Mouse (Mus musculus) heart, postnatal 0 days (tissue): Measurements from ENCODE around the gene Slc7a15. TPM values are rescaled to one million over a fixed set of nuclear protein-coding genes. Genes with fewer than 3 reads are reported as not detected.

Source experiments
- ATAC-seq: fragments of 200-750 bp; cut with Nextera tagmentation; 2 replicates; pipeline ENCODE4 v1.8.0; 2017; ENCODE audit warnings: low read depth, moderate number of reproducible peaks, moderate library complexity; ENCODE audit not compliant: insufficient read depth
- DNase-seq: peaks from one replicate; pipeline ENCODE4 v3.0.0-alpha.2; 2016; ENCODE audit warnings: low spot score
- H3K27ac ChIP-seq: fragments of 300-500 bp; sonication (generic); 2 replicates; pipeline ENCODE4 v1.5.1; 2014; ENCODE audit warnings: low read depth, mild to moderate bottlenecking
- H3K27me3 ChIP-seq: fragments of 300-500 bp; sonication (generic); 2 replicates; pipeline ENCODE4 v1.6.1; 2014; ENCODE audit warnings: low read length, mixed read lengths; ENCODE audit not compliant: control insufficient read depth, insufficient read depth
- H3K36me3 ChIP-seq: fragments of 300-500 bp; sonication (generic); replicated peaks from 2 replicates; pipeline ENCODE4 v1.6.1; 2014; ENCODE audit warnings: low read length, mixed read lengths; ENCODE audit not compliant: control insufficient read depth, insufficient read depth
- H3K4me1 ChIP-seq: fragments of 300-500 bp; sonication (generic); 2 replicates; pipeline ENCODE4 v1.6.1; 2014; ENCODE audit warnings: antibody characterized with exemption; ENCODE audit not compliant: control insufficient read depth, insufficient read depth
- H3K4me2 ChIP-seq: fragments of 300-500 bp; sonication (generic); 2 replicates; pipeline ENCODE4 v1.6.1; 2014; ENCODE audit warnings: low read depth, mild to moderate bottlenecking, low read length, moderate library complexity
- H3K4me3 ChIP-seq: fragments of 300-500 bp; sonication (generic); 2 replicates; pipeline ENCODE4 v1.5.1; 2014; ENCODE audit warnings: low read depth, low read length
- H3K9ac ChIP-seq: fragments of 300-500 bp; sonication (generic); replicated peaks from 2 replicates; pipeline ENCODE4 v1.6.1; 2014; ENCODE audit warnings: low read depth, low read length, mixed read lengths
- H3K9me3 ChIP-seq: fragments of 300-500 bp; sonication (generic); replicated peaks from 2 replicates; pipeline ENCODE4 v1.6.1; 2016; ENCODE audit warnings: low read length; ENCODE audit not compliant: control insufficient read depth
- CTCF ChIP-seq: IDR thresholded peaks from 2 replicates; pipeline ENCODE4 v1.5.1; 2016; ENCODE audit warnings: antibody characterized with exemption, control low read depth, low read depth
- EP300 ChIP-seq: IDR thresholded peaks from 2 replicates; pipeline ENCODE4 v1.6.1; 2016; ENCODE audit warnings: antibody characterized with exemption, low read depth
- WGBS: fragments of 180-500 bp; shearing (Covaris S2); extraction: QIAGEN DNeasy Blood & Tissue Kit; methylation state at CpG from one replicate; pipeline ENCODE4 v1.1.7; 2014; 5-methylcytosine and 5-hydroxymethylcytosine counted together
- polyA plus RNA-seq: library from polyadenylated mRNA; unstranded; fragments of >200 nt; fragmentation: Nextera tagmentation; extraction: Ambion mirVana; gene quantifications from 2 replicates; pipeline ENCODE4 v1.2.1, GENCODE M21; 2015
- total RNA-seq: library from RNA; depleted of rRNA; stranded (reverse); fragments of >200 nt; gene quantifications from 2 replicates; pipeline ENCODE4 v1.2.3, GENCODE M21; 2014; ENCODE audit warnings: low replicate concordance

Slc7a15 gene
- total and polyA plus RNA-seq, 2 experiments from 2014 or later, result 0.05 TPM; not detected in 1

- Histone ChIP-seq H3K36me3 (no peaks in the 10 kb centered on the region), H3K4me2 (no peak overlapping the region), H3K4me1 (peaks cover 11% of the 10 kb centered on the region; the same call in 1 of the 2 replicates), H3K27ac (peak overlapping the region; percentile 100; the same call in 1 of the 2 replicates), H3K9me3 (no peaks in the 10 kb centered on the region), H3K4me3 (no peak overlapping the region), H3K9ac (no peak overlapping the region), H3K27me3 (no peaks in the 10 kb centered on the region)
- ATAC-seq, result no peak
- TF ChIP-seq CTCF, result no peak
- TF ChIP-seq EP300, result no peak
- no peak for DNase-seq
- 53% methylated on average over 14 of the region's 14 CpGs for WGBS
Measured at GRCm38 (mm10) chr12:8501571-8502305, 97.1 kb downstream of the Slc7a15 start.

GRCm38 (mm10) chr12:8500597-8501570, 98.0 kb downstream of the Slc7a15 start:
- H3K27me3 ChIP-seq, result no peaks in the 10 kb centered on the region
- ATAC-seq, result no peak
- H3K4me1 ChIP-seq, result peaks cover 16% of the 10 kb centered on the region; the same call in 1 of the 2 replicates
- H3K4me3 ChIP-seq, result peak overlapping the region; percentile 83
- TF ChIP-seq CTCF (no peak), EP300 (no peak; the same call in 1 of the 2 replicates)
- peak overlapping the region; percentile 59 for H3K9ac ChIP-seq
- H3K9me3 ChIP-seq, result no peaks in the 10 kb centered on the region
- WGBS, result 41% methylated on average over 17 of the region's 17 CpGs
- DNase-seq, result no peak
- H3K36me3 ChIP-seq, result no peaks in the 10 kb centered on the region
- H3K27ac ChIP-seq, result peak overlapping the region; percentile 100
- peak overlapping the region; percentile 90 for H3K4me2 ChIP-seq

- no peaks in the 10 kb centered on the region for H3K27me3 ChIP-seq
- ATAC-seq, result peak; percentile 96
- no peaks in the 10 kb centered on the region for H3K9me3 ChIP-seq
- peaks cover 17% of the 10 kb centered on the region; the same call in 1 of the 2 replicates for H3K4me1 ChIP-seq
- under 1% methylated on average over 56 of the region's 56 CpGs for WGBS
- H3K4me3 ChIP-seq, result peak within 1 kb of the TSS; percentile 83
- H3K4me2 ChIP-seq, result peak within 1 kb of the TSS; percentile 90
- H3K9ac ChIP-seq, result peak within 1 kb of the TSS; percentile 97
- H3K36me3 ChIP-seq, result no peaks in the 10 kb centered on the region
- no peak for TF ChIP-seq CTCF
- peak; percentile 34 for TF ChIP-seq EP300
- H3K27ac ChIP-seq, result peak within 1 kb of the TSS; percentile 100
- DNase-seq, result peak; percentile 97
Measured at GRCm38 (mm10) chr12:8499871-8500596, 98.8 kb downstream of the Slc7a15 start, which contains the start of gene Rhob. Gene Rhob (minus strand): TSS chr12:8500009.

GRCm38 (mm10) chr12:8499001-8499870, 99.6 kb downstream of the Slc7a15 start:
- no peaks in the 10 kb centered on the region for H3K9me3 ChIP-seq
- no peaks in the 10 kb centered on the region for H3K27me3 ChIP-seq
- peak; percentile 89 for DNase-seq
- WGBS, result under 1% methylated on average over 99 of the region's 99 CpGs
- peak overlapping the region; percentile 83 for H3K4me3 ChIP-seq
- no peaks in the 10 kb centered on the region for H3K36me3 ChIP-seq
- ATAC-seq, result peak; percentile 43
- H3K27ac ChIP-seq, result peak overlapping the region; percentile 100
- H3K9ac ChIP-seq, result peak overlapping the region; percentile 97
- peaks cover 17% of the 10 kb centered on the region; the same call in 1 of the 2 replicates for H3K4me1 ChIP-seq
- H3K4me2 ChIP-seq, result peak overlapping the region; percentile 90
- TF ChIP-seq CTCF, result no peak
- no peak for TF ChIP-seq EP300
